Mouse (Mus musculus) myocyte (in vitro differentiated cells): ENCODE measurements around the gene Cers6.

Experiments used
- CEBPB ChIP-seq: IDR thresholded peaks from 2 replicates; pipeline ENCODE4 v1.6.1; 2011; ENCODE audit warnings: mild to moderate bottlenecking, moderate library complexity; ENCODE audit not compliant: poor library complexity, insufficient read depth, severe bottlenecking
- E2F4 ChIP-seq: IDR thresholded peaks from one replicate; pipeline ENCODE4 v1.6.1; 2011; ENCODE audit warnings: mild to moderate bottlenecking, control low read depth, moderate library complexity; ENCODE audit not compliant: insufficient read depth
- MAX ChIP-seq: IDR thresholded peaks from one replicate; pipeline ENCODE4 v1.6.1; 2011; ENCODE audit warnings: low read depth, mild to moderate bottlenecking, control low read depth
- MYOD1 ChIP-seq, 3 experiments: IDR thresholded peaks; one replicate each; pipeline ENCODE4 v1.6.1; 2011; ENCODE audit warnings: control low read depth in 2 of 3, low read depth in 2 of 3, mild to moderate bottlenecking in 2 of 3, moderate library complexity in 1 of 3; ENCODE audit not compliant: insufficient read length in 2 of 3, control insufficient read depth in 1 of 3
- POLR2A ChIP-seq: IDR thresholded peaks from one replicate; pipeline ENCODE4 v1.6.1; 2011; ENCODE audit warnings: low read depth, mild to moderate bottlenecking, control low read depth, moderate library complexity; ENCODE audit not compliant: insufficient read length
- TCF12 ChIP-seq: IDR thresholded peaks from one replicate; pipeline ENCODE4 v1.6.1; 2011; ENCODE audit warnings: mild to moderate bottlenecking, control low read depth; ENCODE audit not compliant: poor library complexity, insufficient read depth, severe bottlenecking
- USF1 ChIP-seq: IDR thresholded peaks from one replicate; pipeline ENCODE4 v1.6.1; 2011; ENCODE audit warnings: low read depth, mild to moderate bottlenecking, control low read depth, moderate library complexity

DNA sequence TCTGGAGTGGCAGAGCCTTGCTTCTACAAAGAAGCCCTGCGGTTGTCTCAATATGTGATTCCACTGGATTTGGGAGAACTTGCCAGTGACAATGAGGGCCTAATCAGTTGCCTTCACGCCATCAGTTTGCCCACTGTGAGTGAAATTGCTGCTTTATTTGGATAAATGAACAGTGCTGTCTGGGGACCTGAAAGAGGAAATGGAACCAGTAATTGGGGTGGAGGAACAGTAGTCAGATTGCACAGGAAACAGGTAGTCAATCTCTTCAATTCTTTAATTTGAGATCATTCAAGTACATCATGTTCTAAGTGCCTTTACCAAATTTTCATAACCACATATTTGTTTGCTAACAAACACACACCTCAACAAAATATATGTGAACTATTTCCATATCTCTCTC, 92.4 kb downstream of the Cers6 start:
- TF ChIP-seq POLR2A: no peak
- TF ChIP-seq CEBPB: no peak
- no peak for TF ChIP-seq MAX
- no peak for TF ChIP-seq E2F4
- TF ChIP-seq USF1: no peak
- TF ChIP-seq MYOD1 (IDR thresholded peaks at IDR 0.05; ENCODE audit: control insufficient read depth in 1 of 3, insufficient read length in 2 of 3, low read depth in 2 of 3): no peak
- no peak for TF ChIP-seq TCF12
